Mouse (Mus musculus) ES-E14 (cell line): ENCODE data around the gene Mthfd1l. TPM values are rescaled to one million over a fixed set of nuclear protein-coding genes. Genes with fewer than 3 reads are reported as not detected.

ENCODE experiments used
- DNase-seq: peaks from one replicate; pipeline ENCODE4 v3.0.0-alpha.2; 2013; ENCODE audit warnings: low read depth, low spot score
- H3K27ac ChIP-seq: 2 replicates; pipeline ENCODE4 v1.5.1; 2012; ENCODE audit warnings: low read depth, mild to moderate bottlenecking, low read length, moderate library complexity, mixed read lengths; ENCODE audit not compliant: poor library complexity, insufficient read depth, severe bottlenecking
- H3K36me3 ChIP-seq: 2 replicates; pipeline ENCODE4 v1.6.1; 2012; ENCODE audit warnings: mild to moderate bottlenecking, low read length, moderate library complexity, mixed read lengths; ENCODE audit not compliant: control insufficient read depth, poor library complexity, insufficient read depth, severe bottlenecking
- H3K4me1 ChIP-seq, 2 experiments: fragments of 150-350 bp in 1 of 2; sonication (generic) in 1 of 2; 2 replicates each; pipeline ENCODE4 v1.6.1; 2012; ENCODE audit warnings: low read length in 2 of 2, mild to moderate bottlenecking in 1 of 2, mixed read lengths in 1 of 2; ENCODE audit not compliant: control insufficient read depth in 2 of 2, insufficient read depth in 2 of 2, poor library complexity in 1 of 2
- H3K4me3 ChIP-seq, 2 experiments: fragments of 150-350 bp in 1 of 2; sonication (generic) in 1 of 2; 2 replicates each; pipeline ENCODE4 v1.5.1; 2012; ENCODE audit warnings: low read length in 2 of 2, low read depth in 1 of 2, mild to moderate bottlenecking in 1 of 2, mixed read lengths in 1 of 2; ENCODE audit not compliant: insufficient read depth in 1 of 2, poor library complexity in 1 of 2, severe bottlenecking in 1 of 2
- H3K9ac ChIP-seq: 2 replicates; pipeline ENCODE4 v1.6.1; 2012; ENCODE audit warnings: low read depth, mild to moderate bottlenecking, low read length, mixed read lengths; ENCODE audit not compliant: poor library complexity, insufficient read depth, severe bottlenecking
- H3K9me3 ChIP-seq: fragments of 150-350 bp; sonication (generic); 2 replicates; pipeline ENCODE4 v1.6.1; 2012; ENCODE audit warnings: low read depth, mild to moderate bottlenecking, low read length; ENCODE audit not compliant: control insufficient read depth, insufficient read depth
- CHD2 ChIP-seq: IDR thresholded peaks from 2 replicates; pipeline ENCODE4 v1.6.1; 2014; ENCODE audit warnings: mild to moderate bottlenecking, low read depth, low read length, inconsistent platforms
- HCFC1 ChIP-seq: IDR thresholded peaks from 2 replicates; pipeline ENCODE4 v1.6.1; 2012; ENCODE audit warnings: low read length, inconsistent platforms, borderline replicate concordance; ENCODE audit not compliant: insufficient read depth
- MAFK ChIP-seq: IDR thresholded peaks from 2 replicates; pipeline ENCODE4 v1.6.1; 2014; ENCODE audit warnings: mild to moderate bottlenecking, low read depth, low read length, inconsistent platforms; ENCODE audit not compliant: insufficient read depth
- ZC3H11A ChIP-seq: IDR thresholded peaks from 2 replicates; pipeline ENCODE4 v1.6.1; 2012; ENCODE audit warnings: low read depth, mild to moderate bottlenecking, inconsistent platforms, low read length, borderline replicate concordance
- ZNF384 ChIP-seq: IDR thresholded peaks from 2 replicates; pipeline ENCODE4 v1.6.1; 2012; ENCODE audit warnings: low read depth, low read length, inconsistent platforms
- in situ Hi-C, 2 experiments: fragments of 600-800 bp; cut with MboI; formaldehyde crosslinking; loops; one replicate each; pipeline ENCODE4 v1.15.1; 2025; ENCODE audit warnings: low sequenced_read_pairs in 2 of 2, inconsistent platforms in 1 of 2; ENCODE audit not compliant: unreplicated experiment in 2 of 2
- total RNA-seq: library from RNA; depleted of rRNA; stranded (reverse); fragments of 300-350 nt; gene quantifications from 2 replicates; pipeline ENCODE4 v1.2.3, GENCODE M21; 2012

The Mthfd1l gene
- total RNA-seq, 1 experiment: 48.5 TPM

- H3K27ac ChIP-seq: peak overlapping the region; percentile 96
- DNase-seq: no peak
Observed at GRCm38 (mm10) chr10:4105676-4106528, 133.0 kb downstream of the Mthfd1l start.

GRCm38 (mm10) chr10:4107661-4108338, 134.9 kb downstream of the Mthfd1l start:
- in situ Hi-C loops: no loop called here
- Histone ChIP-seq H3K36me3 (peaks cover 6% of the 10 kb centered on the region; the same call in 1 of the 2 replicates), H3K4me3 (peak overlapping the region; percentile 7 to 32; a peak in 2 of 4 replicates), H3K9me3 (no peaks in the 10 kb centered on the region), H3K4me1 (peaks cover 18 to 33% of the 10 kb centered on the region in 2 experiments), H3K27ac (peak overlapping the region; percentile 96), H3K9ac (peak overlapping the region; percentile 70)
- peak; percentile 65 for DNase-seq
- TF ChIP-seq MAFK (peak; percentile 90), ZNF384 (no peak)

More at GRCm38 (mm10) chr10:4105676-4106528, 133.0 kb downstream of the Mthfd1l start:
- TF ChIP-seq HCFC1 (no peak), ZNF384 (no peak), MAFK (peak; percentile 70; the same call in 1 of the 2 replicates), CHD2 (no peak)
- Histone ChIP-seq H3K4me3 (peak overlapping the region in 1 of 2 experiments; percentile 43; a peak in 2 of 4 replicates), H3K4me1 (peaks cover 18 to 19% of the 10 kb centered on the region in 2 experiments), H3K36me3 (peaks cover 6% of the 10 kb centered on the region; the same call in 1 of the 2 replicates), H3K9ac (peak overlapping the region; percentile 54; the same call in 1 of the 2 replicates), H3K9me3 (no peaks in the 10 kb centered on the region)
- in situ Hi-C loops: no loop called here

GRCm38 (mm10) chr10:4108462-4108861, 135.5 kb downstream of the Mthfd1l start:
- TF ChIP-seq CHD2 (no peak), HCFC1 (no peak), MAFK (no peak), ZNF384 (no peak), ZC3H11A (no peak)

GRCm38 (mm10) chr10:4111095-4111794, 138.3 kb downstream of the Mthfd1l start:
- no peak for TF ChIP-seq ZNF384
- TF ChIP-seq CHD2: no peak
- TF ChIP-seq HCFC1: no peak
- no peak for TF ChIP-seq MAFK
- TF ChIP-seq ZC3H11A: no peak
- peak overlapping the region; percentile 53 for H3K9ac ChIP-seq
- in situ Hi-C loops: no loop called here
- peaks cover 14 to 35% of the 10 kb centered on the region in 2 experiments for H3K4me1 ChIP-seq
- peak overlapping the region; percentile 78 for H3K27ac ChIP-seq
- peaks cover 8% of the 10 kb centered on the region; the same call in 1 of the 2 replicates for H3K36me3 ChIP-seq
- peak overlapping the region; percentile 31 to 48 for H3K4me3 ChIP-seq
- DNase-seq: no peak
- H3K9me3 ChIP-seq: no peaks in the 10 kb centered on the region

More at GRCm38 (mm10) chr10:4108462-4108861, 135.5 kb downstream of the Mthfd1l start:
- Histone ChIP-seq H3K4me3 (0 out of 4 replicates have a peak overlapping the region, but pooled peaks have one; percentile 4 to 7), H3K27ac (peak overlapping the region; percentile 96), H3K9ac (peak overlapping the region; percentile 70), H3K4me1 (peaks cover 18 to 36% of the 10 kb centered on the region in 2 experiments), H3K36me3 (peaks cover 10% of the 10 kb centered on the region; the same call in 1 of the 2 replicates), H3K9me3 (no peaks in the 10 kb centered on the region)
- in situ Hi-C loops: no loop called here
- DNase-seq: no peak
